Mouse (Mus musculus) megakaryocyte, embryonic 14.5 days (primary cell): ENCODE results near the gene Galnt17. TPM values are rescaled to one million over a fixed set of nuclear protein-coding genes. Genes with fewer than 3 reads are reported as not detected.

Source experiments
- H3K27me3 ChIP-seq: replicated peaks from 2 replicates; pipeline ENCODE3; 2012; ENCODE audit warnings: inconsistent platforms
- H3K36me3 ChIP-seq: replicated peaks from 2 replicates; pipeline ENCODE3; 2012; ENCODE audit warnings: low read length, inconsistent platforms, mixed read lengths
- H3K4me1 ChIP-seq: 2 replicates; pipeline ENCODE4 v1.6.1; 2012; ENCODE audit warnings: inconsistent platforms
- H3K4me3 ChIP-seq: replicated peaks from 2 replicates; pipeline ENCODE3; 2012; ENCODE audit warnings: moderate library complexity, mild to moderate bottlenecking, inconsistent platforms
- H3K9me3 ChIP-seq: 2 replicates; pipeline ENCODE4 v1.6.1; 2012; ENCODE audit warnings: inconsistent platforms
- FLI1 ChIP-seq: IDR thresholded peaks from 2 replicates; pipeline ENCODE4 v1.6.1; 2012; ENCODE audit warnings: low read length, inconsistent platforms, mixed read lengths
- GATA1 ChIP-seq: IDR thresholded peaks from 3 replicates; pipeline ENCODE4 v1.6.1; 2012; ENCODE audit warnings: mixed read lengths, low read length, inconsistent platforms, borderline replicate concordance
- polyA plus RNA-seq: library from polyadenylated mRNA; stranded (reverse); fragments of >175 nt; gene quantifications from 2 replicates; pipeline ENCODE4 v1.2.3, GENCODE M21; 2012; ENCODE audit warnings: low replicate concordance; ENCODE audit not compliant: insufficient read depth

The Galnt17 gene
- polyA plus RNA-seq, 1 experiment: not detected

DNA sequence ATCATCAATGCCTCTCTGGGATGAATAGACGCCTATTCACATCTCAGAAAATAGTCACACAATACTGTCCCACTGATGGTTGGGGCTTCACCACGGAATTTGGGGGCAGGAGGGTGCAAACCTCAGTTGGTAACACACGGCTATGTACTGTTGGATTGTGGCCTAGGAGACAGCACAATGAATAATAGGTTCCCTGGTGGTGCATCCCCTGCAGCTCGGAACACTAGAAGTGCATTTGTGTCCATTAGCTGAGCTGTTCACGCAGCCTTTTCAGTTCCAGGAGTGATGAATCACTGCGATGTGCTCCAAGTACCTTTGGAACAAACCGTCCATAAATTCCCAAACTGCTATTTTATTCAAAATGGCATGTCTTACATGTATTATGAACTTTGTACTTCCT is 142.6 kb downstream of the Galnt17 start:
- TF ChIP-seq FLI1 (no peak), GATA1 (no peak)
- Histone ChIP-seq H3K36me3 (no peaks in the 10 kb centered on the region), H3K27me3 (no peaks in the 10 kb centered on the region), H3K4me1 (no peaks in the 10 kb centered on the region), H3K9me3 (peaks cover 68% of the 10 kb centered on the region), H3K4me3 (no peak overlapping the region)

DNA sequence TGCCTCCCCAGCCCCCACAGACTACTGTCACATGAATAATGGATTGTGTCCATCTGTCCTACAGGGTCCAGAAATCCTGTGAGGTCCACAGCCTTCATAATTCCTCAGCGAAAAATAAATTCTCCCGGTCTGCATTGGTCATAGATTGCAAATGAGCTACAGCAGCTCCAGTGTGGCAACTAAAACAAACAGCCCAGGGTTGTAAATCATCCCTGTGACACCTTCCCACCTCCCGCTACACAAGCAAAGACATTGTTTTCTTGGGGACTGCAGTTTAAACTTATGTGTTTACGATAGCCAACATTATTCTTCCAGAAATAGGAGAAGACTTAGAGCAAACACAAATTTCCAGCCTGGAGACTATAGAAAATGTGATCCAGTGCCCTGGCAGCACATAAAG is 150.4 kb downstream of the Galnt17 start:
- no peak for TF ChIP-seq FLI1
- TF ChIP-seq GATA1: no peak
- H3K27me3 ChIP-seq: no peaks in the 10 kb centered on the region
- no peaks in the 10 kb centered on the region for H3K36me3 ChIP-seq
- H3K9me3 ChIP-seq: peaks cover 55% of the 10 kb centered on the region
- no peak overlapping the region for H3K4me3 ChIP-seq
- no peaks in the 10 kb centered on the region for H3K4me1 ChIP-seq

DNA sequence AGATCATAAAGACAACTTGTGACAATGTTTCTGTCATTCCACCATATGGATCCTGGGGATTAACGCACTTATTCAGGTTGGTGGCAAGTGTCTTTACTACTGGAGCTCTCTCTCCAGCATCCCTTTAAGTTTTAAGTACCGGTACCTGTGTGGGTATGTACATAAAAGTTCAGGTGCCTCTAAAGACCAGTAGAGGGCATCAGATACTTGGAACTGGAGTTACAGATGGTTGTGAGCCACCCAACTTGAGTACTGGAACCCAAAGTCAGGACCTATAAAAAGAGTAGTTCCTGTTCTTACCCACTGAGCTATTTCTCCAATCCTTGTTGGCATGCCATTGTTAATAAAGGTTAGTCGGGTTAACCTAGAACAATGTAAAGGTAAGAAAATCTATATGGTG is 152.0 kb downstream of the Galnt17 start:
- Histone ChIP-seq H3K4me3 (no peak overlapping the region), H3K36me3 (no peaks in the 10 kb centered on the region), H3K4me1 (no peaks in the 10 kb centered on the region), H3K9me3 (peaks cover 54% of the 10 kb centered on the region), H3K27me3 (no peaks in the 10 kb centered on the region)
- TF ChIP-seq FLI1: no peak
- no peak for TF ChIP-seq GATA1

DNA sequence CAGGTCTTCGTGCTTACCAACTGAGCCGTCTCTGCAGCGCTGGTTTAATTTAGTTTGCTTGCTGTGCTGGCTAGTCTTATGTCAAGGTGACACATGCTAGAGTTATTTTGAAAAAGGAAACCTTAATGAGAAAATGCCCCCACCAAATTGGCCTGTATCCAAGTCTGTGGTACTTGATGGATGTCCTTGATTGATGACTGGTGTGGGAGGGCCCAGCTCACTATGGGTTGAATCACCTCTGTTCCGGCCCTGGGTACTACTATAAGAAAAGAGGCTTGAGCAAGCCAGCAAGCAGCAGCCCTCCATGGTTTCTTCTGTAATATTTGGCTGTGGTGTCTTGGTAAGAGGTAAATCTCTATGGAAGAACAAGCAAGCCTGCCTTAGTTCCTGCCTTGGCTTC is 165.7 kb downstream of the Galnt17 start:
- H3K4me1 ChIP-seq: no peaks in the 10 kb centered on the region
- peaks cover 78% of the 10 kb centered on the region for H3K9me3 ChIP-seq
- no peak for TF ChIP-seq GATA1
- no peak for TF ChIP-seq FLI1

DNA sequence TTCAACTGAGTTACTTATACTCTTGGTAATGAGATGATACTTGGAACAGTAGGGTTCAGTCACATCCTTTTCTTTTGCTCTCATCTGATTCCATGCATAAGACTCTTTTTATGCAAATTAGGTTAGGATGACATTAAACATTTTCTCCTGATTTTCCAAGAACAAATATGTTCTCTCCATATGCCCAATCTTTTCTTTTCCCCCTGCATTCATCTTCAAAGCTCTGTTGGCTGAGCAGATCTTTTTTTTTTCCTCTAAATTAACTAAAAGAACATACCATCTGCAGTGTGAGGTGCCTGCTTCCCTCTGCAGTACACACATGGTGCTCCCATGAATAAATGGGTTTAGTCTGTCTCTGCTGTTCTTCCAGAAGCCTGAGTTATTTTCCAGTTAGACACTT is 173.5 kb downstream of the Galnt17 start:
- Histone ChIP-seq H3K9me3 (peaks cover 59% of the 10 kb centered on the region), H3K4me1 (no peaks in the 10 kb centered on the region), H3K27me3 (no peaks in the 10 kb centered on the region), H3K36me3 (no peaks in the 10 kb centered on the region), H3K4me3 (no peak overlapping the region)
- TF ChIP-seq GATA1: no peak
- no peak for TF ChIP-seq FLI1

More for the DNA sequence above, 165.7 kb downstream of the Galnt17 start:
- Histone ChIP-seq H3K4me3 (no peak overlapping the region), H3K27me3 (no peaks in the 10 kb centered on the region), H3K36me3 (no peaks in the 10 kb centered on the region)

DNA sequence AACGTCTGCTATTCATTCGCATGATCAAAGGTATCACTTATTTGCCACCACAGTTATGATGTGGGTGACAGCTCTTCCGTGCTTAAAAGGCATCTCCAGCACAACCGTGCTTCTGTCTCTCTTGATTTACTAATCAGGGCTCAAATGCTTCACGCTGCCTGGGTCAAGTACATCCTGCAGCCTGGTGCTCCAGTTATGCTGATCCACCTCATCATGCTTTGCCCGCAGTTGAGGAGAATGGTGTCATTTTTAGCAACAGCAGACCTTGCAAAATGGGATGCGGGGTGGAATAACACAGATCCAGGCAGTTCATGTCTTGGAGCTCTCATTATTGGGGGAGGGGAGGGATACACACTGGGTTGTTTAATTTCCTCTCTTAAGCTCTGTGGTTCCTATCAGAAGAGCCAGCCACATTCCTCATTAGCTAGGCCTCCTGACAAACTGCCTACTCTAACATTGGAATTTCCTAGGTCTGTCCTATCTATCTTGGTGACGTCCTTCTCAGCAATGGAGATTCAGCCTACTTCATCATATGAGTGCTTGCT is 187.9 kb downstream of the Galnt17 start:
- H3K27me3 ChIP-seq: no peaks in the 10 kb centered on the region
- TF ChIP-seq GATA1: no peak
- TF ChIP-seq FLI1: no peak
- no peaks in the 10 kb centered on the region for H3K36me3 ChIP-seq
- no peaks in the 10 kb centered on the region for H3K4me1 ChIP-seq
- H3K4me3 ChIP-seq: no peak overlapping the region
- H3K9me3 ChIP-seq: peaks cover 77% of the 10 kb centered on the region

DNA sequence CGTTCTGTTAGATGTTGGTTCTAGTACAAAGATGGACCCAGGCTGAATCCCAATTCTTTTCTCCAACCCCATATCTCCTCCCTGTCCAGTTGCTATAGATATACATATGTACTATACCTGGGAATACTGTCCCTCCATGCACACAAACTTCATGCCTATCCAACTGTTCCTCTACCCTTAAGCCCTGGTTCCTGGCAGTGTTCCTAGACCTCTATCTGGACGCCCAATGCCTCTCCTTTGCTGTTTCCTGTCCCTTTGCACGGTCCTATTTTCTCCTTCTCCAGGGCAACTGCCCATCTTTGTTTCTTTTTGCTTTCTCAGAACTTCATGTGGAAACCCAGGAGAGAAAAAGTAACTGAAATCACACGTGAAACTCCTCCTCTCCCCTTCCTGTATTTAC is 188.4 kb downstream of the Galnt17 start:
- peaks cover 75% of the 10 kb centered on the region for H3K9me3 ChIP-seq
- no peak for TF ChIP-seq GATA1
- no peak for TF ChIP-seq FLI1

DNA sequence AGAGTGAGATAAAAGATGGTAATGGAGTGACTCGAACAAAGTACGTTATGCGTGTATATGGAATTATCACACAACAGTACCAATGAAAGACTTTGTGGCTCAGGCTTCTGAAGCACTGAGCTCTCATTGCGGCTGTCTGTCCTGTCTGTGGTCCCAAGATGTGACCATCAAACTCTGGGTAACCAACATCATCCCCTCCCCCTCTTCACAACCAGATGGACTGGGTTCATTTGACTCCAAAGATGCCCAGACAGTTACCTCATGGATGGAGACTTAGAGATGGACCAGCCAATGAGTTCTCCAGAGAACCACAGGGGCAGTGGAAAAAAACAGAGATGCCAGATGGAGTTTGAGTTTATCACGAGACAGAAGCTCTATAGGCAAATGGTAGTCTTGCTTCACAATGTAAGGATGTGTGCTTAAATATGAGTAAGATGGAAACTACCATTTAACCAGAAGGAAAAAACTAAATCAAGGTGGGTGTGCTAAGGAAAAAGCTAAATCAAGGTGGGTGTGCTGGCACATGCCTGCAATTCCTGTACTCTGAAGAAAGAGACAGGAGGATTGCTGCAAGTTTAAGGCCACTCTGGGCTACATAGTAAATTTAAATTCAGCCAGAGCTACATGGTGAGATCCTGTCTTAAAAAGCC is 190.8 kb downstream of the Galnt17 start:
- H3K36me3 ChIP-seq: no peaks in the 10 kb centered on the region
- TF ChIP-seq GATA1 (no peak), FLI1 (no peak)
- H3K4me1 ChIP-seq: no peaks in the 10 kb centered on the region
- no peaks in the 10 kb centered on the region for H3K27me3 ChIP-seq
- no peak overlapping the region for H3K4me3 ChIP-seq
- H3K9me3 ChIP-seq: peaks cover 72% of the 10 kb centered on the region

More for the DNA sequence above, 188.4 kb downstream of the Galnt17 start:
- no peaks in the 10 kb centered on the region for H3K4me1 ChIP-seq
- no peaks in the 10 kb centered on the region for H3K36me3 ChIP-seq
- no peak overlapping the region for H3K4me3 ChIP-seq
- H3K27me3 ChIP-seq: no peaks in the 10 kb centered on the region

DNA sequence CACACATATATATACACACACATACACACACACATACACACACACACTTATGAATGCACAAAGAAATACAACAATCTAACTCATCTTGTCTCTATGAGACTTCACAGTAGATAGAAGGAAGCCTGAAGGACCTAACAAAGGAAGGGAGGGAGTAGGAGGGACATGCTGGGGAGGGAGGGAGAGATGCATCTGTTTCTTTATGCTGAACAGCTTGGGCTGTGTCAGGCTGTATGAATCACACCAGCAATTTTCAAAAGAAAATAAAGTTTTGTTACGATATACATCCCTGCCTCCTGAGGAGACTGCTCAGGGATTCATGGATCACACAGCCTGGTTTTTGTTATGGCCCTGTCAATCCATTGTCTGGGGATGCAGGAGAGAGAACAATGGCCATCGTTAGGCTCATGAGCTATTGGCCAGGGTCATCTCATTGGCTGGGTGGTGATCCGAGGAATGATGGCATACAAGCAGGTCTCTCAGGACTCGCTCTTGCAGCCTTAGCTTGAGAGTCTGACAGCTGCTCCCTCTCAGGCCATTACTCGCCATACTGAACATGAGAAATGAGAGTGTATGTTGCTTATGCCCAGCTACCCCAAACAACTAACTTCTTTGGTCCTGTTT is 194.3 kb downstream of the Galnt17 start:
- TF ChIP-seq GATA1 (no peak), FLI1 (no peak)
- no peaks in the 10 kb centered on the region for H3K4me1 ChIP-seq
- H3K27me3 ChIP-seq: no peaks in the 10 kb centered on the region
- no peaks in the 10 kb centered on the region for H3K36me3 ChIP-seq
- peaks cover 72% of the 10 kb centered on the region for H3K9me3 ChIP-seq
- H3K4me3 ChIP-seq: no peak overlapping the region

DNA sequence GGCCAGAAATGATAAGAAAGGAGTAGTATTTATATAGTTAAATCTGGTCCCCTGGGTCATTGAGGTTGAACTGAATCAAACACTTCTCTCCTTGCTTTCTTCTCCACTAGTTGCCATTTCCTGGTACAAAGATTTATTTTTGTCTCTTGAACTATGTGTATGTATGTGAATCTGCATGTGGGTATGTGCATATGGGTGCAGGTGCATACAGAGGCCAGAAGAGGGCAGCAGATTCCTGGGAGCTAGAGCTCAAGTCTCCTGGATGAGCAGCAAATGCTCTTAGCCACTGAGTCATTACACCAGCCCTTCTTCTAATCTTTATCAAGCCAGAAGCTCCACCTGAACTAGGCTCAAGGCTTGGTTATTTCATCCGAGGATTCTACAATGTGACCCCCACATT is 201.1 kb downstream of the Galnt17 start:
- no peak for TF ChIP-seq GATA1
- no peak for TF ChIP-seq FLI1
- Histone ChIP-seq H3K9me3 (peaks cover 70% of the 10 kb centered on the region), H3K4me1 (no peaks in the 10 kb centered on the region), H3K27me3 (no peaks in the 10 kb centered on the region), H3K4me3 (no peak overlapping the region), H3K36me3 (no peaks in the 10 kb centered on the region)
